Mouse (Mus musculus): ENCODE data around the gene Arhgap24.
A peak's percentile ranks its signal among the peaks of the same experiment; 100 is the strongest.
"Not testable (repeated sequence)": the region's sequence is repeated elsewhere in the genome, so short reads cannot be mapped to it uniquely, and the experiment has no call there.

Arhgap24 gene

GRCm38 (mm10) chr5:102793536-102793935, 312.3 kb downstream of the Arhgap24 start:
- DNase-seq (ENCODE audit: low spot score in 2 of 2) = no peak

- no peak for DNase-seq (ENCODE audit: low spot score in 2 of 2)
These were observed 320.3 kb downstream of the Arhgap24 start for GRCm38 (mm10) chr5:102801469-102801868.

GRCm38 (mm10) chr5:102802833-102803232, 321.6 kb downstream of the Arhgap24 start:
- no peak for DNase-seq (ENCODE audit: low spot score in 2 of 2)

- no peak for DNase-seq (ENCODE audit: low spot score in 2 of 2)
These were observed 322.5 kb downstream of the Arhgap24 start for GRCm38 (mm10) chr5:102803675-102804074.

- no peak for DNase-seq (ENCODE audit: low spot score in 2 of 2)
These were observed 326.3 kb downstream of the Arhgap24 start for GRCm38 (mm10) chr5:102807518-102807917.

- DNase-seq (ENCODE audit: low spot score in 2 of 2) = no peak
These were observed 329.3 kb downstream of the Arhgap24 start for GRCm38 (mm10) chr5:102810366-102810957.

GRCm38 (mm10) chr5:102813271-102813670, 332.1 kb downstream of the Arhgap24 start:
- no peak for DNase-seq (ENCODE audit: low spot score in 2 of 2)

GRCm38 (mm10) chr5:102817641-102818040, 336.4 kb downstream of the Arhgap24 start:
- no peak for DNase-seq (ENCODE audit: low spot score in 2 of 2)

- no peak for DNase-seq (ENCODE audit: low spot score in 2 of 2)
These were observed 344.3 kb downstream of the Arhgap24 start for GRCm38 (mm10) chr5:102825538-102825937.

GRCm38 (mm10) chr5:102839071-102839470, 357.9 kb downstream of the Arhgap24 start:
- DNase-seq (ENCODE audit: low spot score in 2 of 2) = no peak

- no peak for DNase-seq (ENCODE audit: low spot score in 2 of 2)
These were observed 362.9 kb downstream of the Arhgap24 start for GRCm38 (mm10) chr5:102843934-102844709.

GRCm38 (mm10) chr5:102844731-102845598, 363.8 kb downstream of the Arhgap24 start:
- peak; percentile 77 to 80 for DNase-seq (ENCODE audit: low spot score in 2 of 2)

GRCm38 (mm10) chr5:102845800-102846199, 364.6 kb downstream of the Arhgap24 start:
- no peak for DNase-seq (ENCODE audit: low spot score in 2 of 2)

- no peak for DNase-seq (ENCODE audit: low spot score in 2 of 2)
These were observed 366.7 kb downstream of the Arhgap24 start for GRCm38 (mm10) chr5:102847859-102848258.

- no peak for DNase-seq (ENCODE audit: low spot score in 2 of 2)
These were observed 370.6 kb downstream of the Arhgap24 start for GRCm38 (mm10) chr5:102851761-102852160.

- no peak for DNase-seq (ENCODE audit: low spot score in 2 of 2)
These were observed 372.6 kb downstream of the Arhgap24 start for GRCm38 (mm10) chr5:102853750-102854149.

- no peak for DNase-seq (ENCODE audit: low spot score in 2 of 2)
These were observed 374.6 kb downstream of the Arhgap24 start for GRCm38 (mm10) chr5:102855805-102856204.

GRCm38 (mm10) chr5:102858047-102858446, 376.9 kb downstream of the Arhgap24 start:
- no peak for DNase-seq (ENCODE audit: low spot score in 2 of 2)

GRCm38 (mm10) chr5:102859749-102860148, 378.6 kb downstream of the Arhgap24 start:
- no peak for DNase-seq (ENCODE audit: low spot score in 2 of 2)

- DNase-seq (ENCODE audit: low spot score in 2 of 2) = no peak
These were observed 387.0 kb downstream of the Arhgap24 start for GRCm38 (mm10) chr5:102868196-102868595.

GRCm38 (mm10) chr5:102872996-102873395, 391.8 kb downstream of the Arhgap24 start:
- DNase-seq (ENCODE audit: low spot score in 2 of 2) = not testable (repeated sequence)

- no peak for DNase-seq (ENCODE audit: low spot score in 2 of 2)
These were observed 393.6 kb downstream of the Arhgap24 start for GRCm38 (mm10) chr5:102874605-102875298.

Measured in urinary bladder, postnatal 4 days (tissue).